Mouse (Mus musculus) lung, adult 18-20 months (tissue): Measurements from ENCODE around the gene Unk.

ENCODE experiments used
- DNase-seq, 2 experiments: peaks; one replicate each; pipeline ENCODE4 v3.0.0; 2022; ENCODE audit warnings: mixed read lengths in 2 of 2

Unk gene

GRCm38 (mm10) chr11:116110540-116110939 lies 80.4 kb downstream of the Unk start:
- peak; percentile 56 to 74 for DNase-seq
